Mouse (Mus musculus) myocyte (in vitro differentiated cells): Measurements from ENCODE around the gene Ccdc92. TPM values are rescaled to one million over a fixed set of nuclear protein-coding genes. Genes with fewer than 3 reads are reported as not detected.

Experiments used
- H3K27me3 ChIP-seq: one replicate; pipeline ENCODE4 v1.6.1; 2011; ENCODE audit not compliant: control insufficient read depth, insufficient read depth, insufficient read length
- H3K36me3 ChIP-seq: one replicate; pipeline ENCODE4 v1.6.1; 2011; ENCODE audit not compliant: control insufficient read depth, insufficient read depth
- H3K4me2 ChIP-seq: one replicate; pipeline ENCODE4 v1.6.1; 2011; ENCODE audit warnings: low read depth, control low read depth
- H3K4me3 ChIP-seq: one replicate; pipeline ENCODE4 v1.5.1; 2011; ENCODE audit warnings: mild to moderate bottlenecking, control low read depth, moderate library complexity
- H3K79me2 ChIP-seq: one replicate; pipeline ENCODE4 v1.6.1; 2011; ENCODE audit not compliant: control insufficient read depth, insufficient read depth
- H3ac ChIP-seq: one replicate; pipeline ENCODE4 v1.6.1; 2011; ENCODE audit not compliant: control insufficient read depth, insufficient read length
- CEBPB ChIP-seq: IDR thresholded peaks from 2 replicates; pipeline ENCODE4 v1.6.1; 2011; ENCODE audit warnings: mild to moderate bottlenecking, moderate library complexity; ENCODE audit not compliant: poor library complexity, insufficient read depth, severe bottlenecking
- E2F4 ChIP-seq: IDR thresholded peaks from one replicate; pipeline ENCODE4 v1.6.1; 2011; ENCODE audit warnings: mild to moderate bottlenecking, control low read depth, moderate library complexity; ENCODE audit not compliant: insufficient read depth
- MAX ChIP-seq: IDR thresholded peaks from one replicate; pipeline ENCODE4 v1.6.1; 2011; ENCODE audit warnings: low read depth, mild to moderate bottlenecking, control low read depth
- MYOD1 ChIP-seq, 3 experiments: IDR thresholded peaks; one replicate each; pipeline ENCODE4 v1.6.1; 2011; ENCODE audit warnings: control low read depth in 2 of 3, low read depth in 2 of 3, mild to moderate bottlenecking in 2 of 3, moderate library complexity in 1 of 3; ENCODE audit not compliant: insufficient read length in 2 of 3, control insufficient read depth in 1 of 3
- MYOG ChIP-seq, 3 experiments: IDR thresholded peaks; one replicate each; pipeline ENCODE4 v1.6.1; 2011; ENCODE audit warnings: control low read depth in 2 of 3, low read depth in 2 of 3, mild to moderate bottlenecking in 2 of 3; ENCODE audit not compliant: insufficient read length in 2 of 3, control insufficient read depth in 1 of 3, insufficient read depth in 1 of 3
- POLR2A ChIP-seq: IDR thresholded peaks from one replicate; pipeline ENCODE4 v1.6.1; 2011; ENCODE audit warnings: low read depth, mild to moderate bottlenecking, control low read depth, moderate library complexity; ENCODE audit not compliant: insufficient read length
- POLR2AphosphoS2 ChIP-seq: IDR thresholded peaks from one replicate; pipeline ENCODE4 v1.6.1; 2011; ENCODE audit warnings: low read depth, control low read depth; ENCODE audit not compliant: insufficient read length
- REST ChIP-seq: IDR thresholded peaks from one replicate; pipeline ENCODE4 v1.6.1; 2011; ENCODE audit warnings: mild to moderate bottlenecking, control low read depth, moderate library complexity; ENCODE audit not compliant: insufficient read depth, insufficient read length
- SRF ChIP-seq: IDR thresholded peaks from one replicate; pipeline ENCODE4 v1.6.1; 2011; ENCODE audit warnings: low read depth; ENCODE audit not compliant: control insufficient read depth, insufficient read length
- TCF12 ChIP-seq: IDR thresholded peaks from one replicate; pipeline ENCODE4 v1.6.1; 2011; ENCODE audit warnings: mild to moderate bottlenecking, control low read depth; ENCODE audit not compliant: poor library complexity, insufficient read depth, severe bottlenecking
- TCF3 ChIP-seq: IDR thresholded peaks from one replicate; pipeline ENCODE4 v1.6.1; 2011; ENCODE audit warnings: low read depth, control low read depth; ENCODE audit not compliant: insufficient read length
- USF1 ChIP-seq: IDR thresholded peaks from one replicate; pipeline ENCODE4 v1.6.1; 2011; ENCODE audit warnings: low read depth, mild to moderate bottlenecking, control low read depth, moderate library complexity
- polyA plus RNA-seq: library from polyadenylated mRNA; unstranded; fragments of >200 nt; fragmentation: generic; extraction: Trizol; gene quantifications from one replicate; pipeline ENCODE4 v1.2.1, GENCODE M21; 2012; ENCODE audit warnings: missing spikeins

Gene Ccdc92
- 6.2 TPM for polyA plus RNA-seq

GRCm38 (mm10) chr5:124862013-124862866, at the start of gene Ccdc92, which contains the start of gene Zfp664:
Gene Ccdc92 (minus strand): TSS chr5:124862424.
Gene Zfp664 (plus strand): TSS chr5:124862691.
- Histone ChIP-seq H3K4me2 (peak within 1 kb of the TSS; percentile 96), H3ac (peak within 1 kb of the TSS; percentile 72), H3K36me3 (no peaks in the 10 kb centered on the region), H3K27me3 (peaks cover 8% of the 10 kb centered on the region), H3K4me3 (peak within 1 kb of the TSS; percentile 36), H3K79me2 (peaks cover 32% of the 10 kb centered on the region)
- TF ChIP-seq MAX (no peak), POLR2A (peak; percentile 76), SRF (peak; percentile 41), REST (no peak), MYOD1 (IDR thresholded peaks at IDR 0.05; ENCODE audit: control insufficient read depth in 1 of 3, insufficient read length in 2 of 3, low read depth in 2 of 3) (peak in 1 of 3 experiments; percentile 9), POLR2AphosphoS2 (peak; percentile 71), MYOG (IDR thresholded peaks at IDR 0.05; ENCODE audit: control insufficient read depth in 1 of 3, insufficient read depth in 1 of 3, insufficient read length in 2 of 3, low read depth in 2 of 3) (peak in 1 of 3 experiments; percentile 36), CEBPB (no peak)

- no peak for TF ChIP-seq REST
- TF ChIP-seq MYOG (IDR thresholded peaks at IDR 0.05; ENCODE audit: control insufficient read depth in 1 of 3, insufficient read depth in 1 of 3, insufficient read length in 2 of 3, low read depth in 2 of 3): no peak
- TF ChIP-seq CEBPB: no peak
- TF ChIP-seq TCF12: no peak
- no peak for TF ChIP-seq MAX
- no peak for TF ChIP-seq TCF3
- H3K36me3 ChIP-seq: no peaks in the 10 kb centered on the region
Measured at GRCm38 (mm10) chr5:124908860-124909259, 46.6 kb upstream of the Ccdc92 start.

GRCm38 (mm10) chr5:124906890-124907289, 44.7 kb upstream of the Ccdc92 start:
- H3K79me2 ChIP-seq: no peaks in the 10 kb centered on the region
- H3K4me2 ChIP-seq: no peak overlapping the region
- TF ChIP-seq SRF (no peak), E2F4 (no peak), MYOG (IDR thresholded peaks at IDR 0.05; ENCODE audit: control insufficient read depth in 1 of 3, insufficient read depth in 1 of 3, insufficient read length in 2 of 3, low read depth in 2 of 3) (no peak), TCF12 (no peak), REST (no peak), USF1 (no peak), CEBPB (no peak), TCF3 (no peak), MYOD1 (IDR thresholded peaks at IDR 0.05; ENCODE audit: control insufficient read depth in 1 of 3, insufficient read length in 2 of 3, low read depth in 2 of 3) (no peak), MAX (no peak), POLR2A (no peak), POLR2AphosphoS2 (no peak)
- H3K27me3 ChIP-seq: no peaks in the 10 kb centered on the region
- no peaks in the 10 kb centered on the region for H3K36me3 ChIP-seq
- no peak overlapping the region for H3K4me3 ChIP-seq
- no peak overlapping the region for H3ac ChIP-seq

More at GRCm38 (mm10) chr5:124908860-124909259, 46.6 kb upstream of the Ccdc92 start:
- H3K79me2 ChIP-seq: no peaks in the 10 kb centered on the region
- H3K4me2 ChIP-seq: no peak overlapping the region
- no peak overlapping the region for H3K4me3 ChIP-seq
- H3K27me3 ChIP-seq: no peaks in the 10 kb centered on the region
- H3ac ChIP-seq: no peak overlapping the region

- TF ChIP-seq TCF12: no peak
- no peak for TF ChIP-seq MYOD1 (IDR thresholded peaks at IDR 0.05; ENCODE audit: control insufficient read depth in 1 of 3, insufficient read length in 2 of 3, low read depth in 2 of 3)
- no peak for TF ChIP-seq MAX
- no peak for TF ChIP-seq MYOG (IDR thresholded peaks at IDR 0.05; ENCODE audit: control insufficient read depth in 1 of 3, insufficient read depth in 1 of 3, insufficient read length in 2 of 3, low read depth in 2 of 3)
- TF ChIP-seq TCF3: no peak
- TF ChIP-seq POLR2A: no peak
- no peak for TF ChIP-seq POLR2AphosphoS2
- TF ChIP-seq SRF: no peak
- TF ChIP-seq CEBPB: no peak
- no peak overlapping the region for H3K4me3 ChIP-seq
- no peak overlapping the region for H3ac ChIP-seq
- no peaks in the 10 kb centered on the region for H3K79me2 ChIP-seq
- H3K27me3 ChIP-seq: no peaks in the 10 kb centered on the region
- no peak overlapping the region for H3K4me2 ChIP-seq
- H3K36me3 ChIP-seq: no peaks in the 10 kb centered on the region
Measured at GRCm38 (mm10) chr5:124903852-124904251, 41.6 kb upstream of the Ccdc92 start.
